Mouse (Mus musculus) cerebellum, postnatal 10 days (tissue): ENCODE measurements around the gene Deaf1.
A peak's percentile ranks its signal among the peaks of the same experiment; 100 is the strongest.

Experiments used
- DNase-seq, 2 experiments: peaks; one replicate each; pipeline ENCODE4 v3.0.0; 2021; ENCODE audit warnings: mixed read lengths in 2 of 2

The Deaf1 gene

GRCm38 (mm10) chr7:141339215-141339920 lies 11.9 kb upstream of the Deaf1 start:
- DNase-seq, result no peak

GRCm38 (mm10) chr7:141338576-141339131 lies 11.2 kb upstream of the Deaf1 start, which contains the start of gene Eps8l2:
Gene Eps8l2, plus strand, starts transcription at chr7:141338880.
- peak in 1 of 2 experiments; percentile 35 for DNase-seq

- no peak for DNase-seq
Measured at GRCm38 (mm10) chr7:141337716-141338416, 10.4 kb upstream of the Deaf1 start.

- peak in 1 of 2 experiments; percentile 20 for DNase-seq
Measured at GRCm38 (mm10) chr7:141336296-141336695, 8.8 kb upstream of the Deaf1 start.

- peak; percentile 75 to 77 for DNase-seq
Measured at GRCm38 (mm10) chr7:141335682-141336081, 8.2 kb upstream of the Deaf1 start.

- peak; percentile 61 to 63 for DNase-seq
Measured at GRCm38 (mm10) chr7:141335044-141335579, 7.6 kb upstream of the Deaf1 start.

- DNase-seq, result no peak
Measured at GRCm38 (mm10) chr7:141331990-141332389, 4.5 kb upstream of the Deaf1 start.

- DNase-seq, result no peak
Measured at GRCm38 (mm10) chr7:141330706-141331105, 3.2 kb upstream of the Deaf1 start.

- no peak for DNase-seq
Measured at GRCm38 (mm10) chr7:141328373-141328990, 992 bp upstream of the Deaf1 start.

GRCm38 (mm10) chr7:141326546-141327446 lies 694 bp downstream of the Deaf1 start:
- no peak for DNase-seq

GRCm38 (mm10) chr7:141324686-141325085 lies 2.8 kb downstream of the Deaf1 start:
- peak; percentile 65 to 67 for DNase-seq

- DNase-seq, result no peak
Measured at GRCm38 (mm10) chr7:141319446-141319845, 8.0 kb downstream of the Deaf1 start.

- no peak for DNase-seq
Measured at GRCm38 (mm10) chr7:141317619-141318132, 9.8 kb downstream of the Deaf1 start.

- DNase-seq, result peak; percentile 62 to 67
Measured at GRCm38 (mm10) chr7:141315974-141316373, 11.5 kb downstream of the Deaf1 start.

- DNase-seq, result no peak
Measured at GRCm38 (mm10) chr7:141315076-141315475, 12.4 kb downstream of the Deaf1 start.

GRCm38 (mm10) chr7:141314416-141314815 lies 13.1 kb downstream of the Deaf1 start:
- no peak for DNase-seq

- DNase-seq, result no peak
Measured at GRCm38 (mm10) chr7:141304537-141304936, 23.0 kb downstream of the Deaf1 start.

- no peak for DNase-seq
Measured at GRCm38 (mm10) chr7:141302702-141303268, 24.7 kb downstream of the Deaf1 start.

GRCm38 (mm10) chr7:141301386-141301785 lies 26.1 kb downstream of the Deaf1 start:
- peak; percentile 82 to 88 for DNase-seq

GRCm38 (mm10) chr7:141299175-141299574 lies 28.3 kb downstream of the Deaf1 start:
- peak; percentile 85 to 88 for DNase-seq

GRCm38 (mm10) chr7:141297926-141298650 lies 29.4 kb downstream of the Deaf1 start:
- peak; percentile 45 to 54 for DNase-seq
